Mouse (Mus musculus) limb, embryonic 12.5 days (tissue): ENCODE measurements around the gene Prr12. TPM values are rescaled to one million over a fixed set of nuclear protein-coding genes. Genes with fewer than 3 reads are reported as not detected.

ENCODE experiments used
- ATAC-seq: fragments of 200-750 bp; cut with Nextera tagmentation; 2 replicates; pipeline ENCODE4 v1.8.0; 2017; ENCODE audit warnings: low read depth, moderate TSS enrichment; ENCODE audit not compliant: insufficient number of reproducible peaks, insufficient read depth, low FRiP score, low TSS enrichment
- H3K27ac ChIP-seq: fragments of 300-500 bp; sonication (generic); 2 replicates; pipeline ENCODE4 v1.5.1; 2016; ENCODE audit warnings: mild to moderate bottlenecking, moderate library complexity
- H3K27me3 ChIP-seq: fragments of 300-500 bp; sonication (generic); 2 replicates; pipeline ENCODE4 v1.6.1; 2016; ENCODE audit warnings: mild to moderate bottlenecking, moderate library complexity
- H3K36me3 ChIP-seq: fragments of 300-500 bp; sonication (generic); 2 replicates; pipeline ENCODE4 v1.6.1; 2016; ENCODE audit warnings: mild to moderate bottlenecking, moderate library complexity
- H3K4me1 ChIP-seq: fragments of 300-500 bp; sonication (generic); replicated peaks from 2 replicates; pipeline ENCODE4 v1.6.1; 2016
- H3K4me2 ChIP-seq: fragments of 300-500 bp; sonication (generic); 2 replicates; pipeline ENCODE4 v1.6.1; 2016; ENCODE audit warnings: mild to moderate bottlenecking, moderate library complexity
- H3K4me3 ChIP-seq: fragments of 300-500 bp; sonication (generic); replicated peaks from 2 replicates; pipeline ENCODE4 v1.5.1; 2016; ENCODE audit warnings: mild to moderate bottlenecking
- H3K9ac ChIP-seq: fragments of 300-500 bp; sonication (generic); replicated peaks from 2 replicates; pipeline ENCODE4 v1.6.1; 2016; ENCODE audit warnings: mild to moderate bottlenecking, moderate library complexity
- H3K9me3 ChIP-seq: fragments of 300-500 bp; sonication (generic); 2 replicates; pipeline ENCODE4 v1.6.1; 2016; ENCODE audit warnings: mild to moderate bottlenecking, moderate library complexity
- WGBS: fragments of 180-500 bp; shearing (Covaris S2); methylation state at CpG from one replicate; pipeline ENCODE4 v1.1.7; 2016; 5-methylcytosine and 5-hydroxymethylcytosine counted together
- polyA plus RNA-seq: library from polyadenylated mRNA; unstranded; fragments of >200 nt; fragmentation: Nextera tagmentation; extraction: Ambion mirVana; gene quantifications from 2 replicates; pipeline ENCODE4 v1.2.1, GENCODE M21; 2016

Gene Prr12
- polyA plus RNA-seq, 1 experiment from 2014 or later, result 15.0 TPM

DNA sequence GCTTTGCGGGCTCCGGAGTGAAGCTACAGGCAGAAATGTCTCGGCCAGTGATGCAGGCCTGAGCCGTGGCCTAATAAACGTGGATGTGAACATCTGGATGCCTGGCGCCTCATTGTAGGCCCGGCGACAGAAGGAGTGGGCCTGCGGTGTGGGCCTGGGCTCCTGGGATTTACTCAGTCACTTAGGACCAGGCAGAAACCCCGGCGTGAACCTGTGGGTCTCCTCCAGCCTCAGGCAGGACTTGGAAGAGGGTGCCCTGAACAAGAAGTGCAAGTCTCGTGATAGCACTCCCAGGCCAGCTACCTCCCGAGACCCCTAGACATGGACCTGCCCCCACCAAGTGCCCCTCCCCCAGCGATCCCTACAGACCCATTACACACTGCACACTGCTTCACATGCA is 24.6 kb upstream of the Prr12 start:
- Histone ChIP-seq H3K27ac (no peak overlapping the region), H3K4me1 (peaks cover 4% of the 10 kb centered on the region; the same call in 1 of the 2 replicates), H3K4me3 (no peak overlapping the region), H3K9me3 (no peaks in the 10 kb centered on the region), H3K4me2 (no peak overlapping the region), H3K36me3 (peaks cover 58% of the 10 kb centered on the region), H3K27me3 (no peaks in the 10 kb centered on the region), H3K9ac (no peak overlapping the region)
- no peak for ATAC-seq
- WGBS, result 79% methylated on average over 14 of the region's 14 CpGs

DNA sequence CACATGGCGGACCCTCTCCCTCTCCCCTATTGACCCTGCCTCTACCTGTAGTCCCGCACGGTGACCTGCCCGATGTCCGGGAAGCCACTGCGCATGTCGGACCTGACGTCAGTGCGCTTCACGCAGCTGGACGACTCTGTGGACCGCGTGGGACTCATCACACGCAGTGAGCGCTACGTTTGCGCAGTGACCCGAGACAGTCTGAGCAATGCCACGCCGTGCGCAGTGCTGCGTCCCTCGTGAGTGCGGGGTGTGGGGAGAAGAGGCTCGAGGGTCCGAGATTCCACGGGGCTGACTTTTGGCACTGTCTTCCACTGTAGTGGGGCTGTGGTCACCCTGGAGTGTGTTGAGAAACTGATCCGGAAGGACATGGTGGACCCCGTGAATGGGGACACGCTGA is 23.8 kb upstream of the Prr12 start:
- Histone ChIP-seq H3K4me3 (no peak overlapping the region), H3K27me3 (no peaks in the 10 kb centered on the region), H3K4me1 (peaks cover 4% of the 10 kb centered on the region; the same call in 1 of the 2 replicates), H3K36me3 (peaks cover 56% of the 10 kb centered on the region), H3K9me3 (no peaks in the 10 kb centered on the region), H3K27ac (no peak overlapping the region), H3K9ac (no peak overlapping the region), H3K4me2 (no peak overlapping the region)
- no peak; the same call in 1 of the 2 replicates for ATAC-seq
- WGBS, result 89% methylated on average over 30 of the region's 30 CpGs

DNA sequence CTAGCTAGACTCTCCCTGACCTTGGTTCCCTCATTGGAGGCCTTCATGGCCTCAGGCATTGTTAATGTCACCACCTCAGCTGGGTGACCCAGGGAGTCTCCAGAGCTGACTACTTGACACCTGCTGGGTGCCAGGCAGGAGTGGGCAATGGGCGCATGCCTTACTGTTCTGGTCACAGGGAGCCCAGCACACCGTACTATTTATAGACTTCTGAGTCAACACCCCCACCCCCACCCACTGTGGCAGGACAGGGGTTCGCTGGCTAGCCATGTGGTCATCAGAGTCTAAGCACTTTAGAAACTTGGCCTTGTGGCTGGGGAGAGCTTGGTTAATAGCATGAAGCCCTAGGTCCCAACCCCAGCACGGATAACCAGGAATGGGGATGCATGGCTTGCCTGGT is 22.7 kb upstream of the Prr12 start:
- no peaks in the 10 kb centered on the region for H3K27me3 ChIP-seq
- H3K36me3 ChIP-seq, result peaks cover 51% of the 10 kb centered on the region
- no peak overlapping the region for H3K9ac ChIP-seq
- no peak overlapping the region for H3K4me3 ChIP-seq
- no peak overlapping the region for H3K4me2 ChIP-seq
- 86% methylated on average over 4 of the region's 4 CpGs for WGBS
- no peaks in the 10 kb centered on the region for H3K9me3 ChIP-seq
- ATAC-seq, result no peak
- peaks cover 4% of the 10 kb centered on the region; the same call in 1 of the 2 replicates for H3K4me1 ChIP-seq
- no peak overlapping the region for H3K27ac ChIP-seq

DNA sequence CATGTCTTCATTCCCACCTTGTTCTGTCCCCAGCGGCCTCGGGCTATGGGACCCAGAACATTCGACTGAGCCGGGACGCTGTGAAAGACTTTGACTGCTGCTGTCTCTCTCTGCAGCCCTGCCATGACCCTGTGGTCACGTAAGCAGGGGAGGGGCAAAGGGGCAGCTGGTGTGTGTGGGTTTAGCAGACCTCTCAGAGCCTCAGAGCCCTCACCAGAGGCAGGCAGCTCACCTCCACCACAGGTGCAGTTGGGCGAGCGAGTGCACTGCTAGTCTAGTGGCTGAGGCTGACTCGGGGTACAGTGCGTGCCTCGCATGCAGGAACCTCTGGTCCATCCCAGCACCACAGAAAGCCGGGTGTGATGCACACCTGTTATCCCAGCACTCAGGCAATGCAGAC is 21.3 kb upstream of the Prr12 start:
- no peak for ATAC-seq
- no peaks in the 10 kb centered on the region for H3K4me1 ChIP-seq
- WGBS, result 89% methylated on average over 12 of the region's 12 CpGs
- H3K9me3 ChIP-seq, result no peaks in the 10 kb centered on the region
- H3K4me2 ChIP-seq, result no peak overlapping the region
- H3K9ac ChIP-seq, result no peak overlapping the region
- H3K4me3 ChIP-seq, result no peak overlapping the region
- H3K27ac ChIP-seq, result no peak overlapping the region
- no peaks in the 10 kb centered on the region for H3K27me3 ChIP-seq
- H3K36me3 ChIP-seq, result peaks cover 51% of the 10 kb centered on the region

DNA sequence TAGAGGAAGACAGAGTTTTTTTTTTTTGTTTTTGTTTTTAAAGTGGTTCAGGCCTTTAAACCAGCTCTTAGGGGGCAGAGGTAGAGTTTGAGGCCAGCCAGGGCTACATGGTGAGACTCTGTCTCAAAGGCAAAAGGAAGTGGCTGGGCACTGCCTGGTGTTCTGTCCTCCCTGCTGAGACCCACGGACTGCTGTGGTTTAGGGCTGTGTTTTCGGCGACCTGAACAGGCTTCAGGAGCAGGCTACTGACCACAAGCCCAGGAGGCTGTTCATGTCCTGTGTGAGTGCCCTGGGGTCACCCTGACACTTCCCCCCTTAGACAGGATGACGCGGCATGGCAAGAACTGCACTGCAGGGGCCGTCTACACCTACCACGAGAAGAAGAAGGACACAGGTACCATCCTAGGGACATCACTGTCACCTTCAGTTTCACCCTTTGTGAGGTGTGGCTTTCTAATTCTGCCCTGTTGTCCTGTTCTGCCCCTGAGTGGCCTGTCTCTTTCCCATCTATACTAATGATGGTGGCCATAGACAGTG is 20.6 kb upstream of the Prr12 start:
- H3K4me2 ChIP-seq, result no peak overlapping the region
- H3K27me3 ChIP-seq, result no peaks in the 10 kb centered on the region
- H3K9ac ChIP-seq, result no peak overlapping the region
- H3K36me3 ChIP-seq, result peaks cover 51% of the 10 kb centered on the region
- no peak for ATAC-seq
- no peaks in the 10 kb centered on the region for H3K9me3 ChIP-seq
- no peak overlapping the region for H3K4me3 ChIP-seq
- H3K27ac ChIP-seq, result no peak overlapping the region
- no peaks in the 10 kb centered on the region for H3K4me1 ChIP-seq
- 77% methylated on average over 7 of the region's 7 CpGs for WGBS

DNA sequence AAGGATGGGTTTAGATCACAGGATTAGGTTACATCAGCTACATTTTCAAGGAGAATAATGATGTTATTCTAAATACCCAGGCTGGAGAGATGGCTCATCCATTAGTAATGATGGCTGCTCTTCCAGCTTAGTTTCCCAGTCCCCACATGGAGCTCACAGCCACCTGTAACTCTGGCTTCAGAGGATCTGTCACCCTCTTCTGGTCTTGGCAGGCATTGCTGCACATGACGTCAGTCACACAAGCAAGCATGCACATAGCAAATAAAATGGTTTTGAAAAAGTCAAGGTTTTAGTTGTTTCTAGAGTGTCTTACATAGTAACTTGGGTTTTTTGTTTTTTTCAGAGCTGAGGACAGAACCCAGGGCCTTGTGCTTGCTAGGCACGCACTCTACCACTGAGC is 19.5 kb upstream of the Prr12 start:
- Histone ChIP-seq H3K27ac (no peak overlapping the region), H3K9ac (no peak overlapping the region), H3K27me3 (no peaks in the 10 kb centered on the region), H3K4me2 (no peak overlapping the region), H3K4me3 (no peak overlapping the region), H3K9me3 (no peaks in the 10 kb centered on the region), H3K36me3 (peaks cover 47% of the 10 kb centered on the region), H3K4me1 (no peaks in the 10 kb centered on the region)
- WGBS, result 86% methylated on average over 2 of the region's 2 CpGs
- ATAC-seq, result no peak

DNA sequence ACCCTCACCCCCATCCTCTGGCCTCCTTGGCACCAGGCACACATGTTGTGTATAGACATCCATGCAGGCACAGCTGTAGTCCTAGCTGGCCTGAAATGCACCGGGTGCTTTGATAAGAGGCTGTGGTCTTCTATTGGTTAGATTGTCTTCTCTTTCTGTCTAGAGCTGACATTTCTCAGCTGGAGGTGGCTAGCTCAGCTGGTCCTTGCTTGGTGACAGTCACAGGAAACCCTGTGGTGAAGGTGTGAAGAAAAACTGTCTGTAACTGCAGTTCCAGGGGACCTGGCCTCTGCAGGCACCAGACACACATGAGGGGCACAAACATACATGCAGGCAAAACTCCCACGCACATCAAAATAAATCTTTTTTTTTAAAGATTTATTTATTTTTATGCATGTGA is 17.0 kb upstream of the Prr12 start:
- H3K9ac ChIP-seq, result no peak overlapping the region
- no peak overlapping the region for H3K4me2 ChIP-seq
- H3K27ac ChIP-seq, result no peak overlapping the region
- H3K9me3 ChIP-seq, result no peaks in the 10 kb centered on the region
- H3K4me1 ChIP-seq, result no peaks in the 10 kb centered on the region
- peaks cover 21% of the 10 kb centered on the region for H3K36me3 ChIP-seq
- no peaks in the 10 kb centered on the region for H3K27me3 ChIP-seq
- H3K4me3 ChIP-seq, result no peak overlapping the region
- WGBS, result 94% methylated on average over 2 of the region's 2 CpGs
- ATAC-seq, result no peak

DNA sequence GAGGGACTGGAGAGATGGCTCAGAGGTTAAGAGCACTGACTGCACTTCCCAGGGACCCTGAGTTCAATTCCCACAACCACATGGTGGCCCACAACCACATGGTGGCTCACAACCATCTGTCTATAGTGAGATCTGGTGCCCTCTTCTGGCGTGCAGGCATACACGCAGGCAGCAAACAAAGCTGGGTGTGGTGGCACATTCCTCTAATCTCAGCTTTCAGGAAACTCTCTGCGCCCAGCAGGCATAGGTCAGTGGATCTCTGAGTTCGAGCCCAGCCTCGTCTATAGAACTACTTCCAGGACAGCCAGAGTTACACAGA is 15.3 kb upstream of the Prr12 start:
- Histone ChIP-seq H3K36me3 (peaks cover 6% of the 10 kb centered on the region; the same call in 1 of the 2 replicates), H3K27ac (no peak overlapping the region), H3K27me3 (no peaks in the 10 kb centered on the region), H3K4me2 (no peak overlapping the region), H3K9ac (no peak overlapping the region), H3K9me3 (no peaks in the 10 kb centered on the region), H3K4me3 (no peak overlapping the region), H3K4me1 (peaks cover 7% of the 10 kb centered on the region; the same call in 1 of the 2 replicates)
- WGBS, result 33% methylated on average over 5 of the region's 5 CpGs
- ATAC-seq, result no peak

DNA sequence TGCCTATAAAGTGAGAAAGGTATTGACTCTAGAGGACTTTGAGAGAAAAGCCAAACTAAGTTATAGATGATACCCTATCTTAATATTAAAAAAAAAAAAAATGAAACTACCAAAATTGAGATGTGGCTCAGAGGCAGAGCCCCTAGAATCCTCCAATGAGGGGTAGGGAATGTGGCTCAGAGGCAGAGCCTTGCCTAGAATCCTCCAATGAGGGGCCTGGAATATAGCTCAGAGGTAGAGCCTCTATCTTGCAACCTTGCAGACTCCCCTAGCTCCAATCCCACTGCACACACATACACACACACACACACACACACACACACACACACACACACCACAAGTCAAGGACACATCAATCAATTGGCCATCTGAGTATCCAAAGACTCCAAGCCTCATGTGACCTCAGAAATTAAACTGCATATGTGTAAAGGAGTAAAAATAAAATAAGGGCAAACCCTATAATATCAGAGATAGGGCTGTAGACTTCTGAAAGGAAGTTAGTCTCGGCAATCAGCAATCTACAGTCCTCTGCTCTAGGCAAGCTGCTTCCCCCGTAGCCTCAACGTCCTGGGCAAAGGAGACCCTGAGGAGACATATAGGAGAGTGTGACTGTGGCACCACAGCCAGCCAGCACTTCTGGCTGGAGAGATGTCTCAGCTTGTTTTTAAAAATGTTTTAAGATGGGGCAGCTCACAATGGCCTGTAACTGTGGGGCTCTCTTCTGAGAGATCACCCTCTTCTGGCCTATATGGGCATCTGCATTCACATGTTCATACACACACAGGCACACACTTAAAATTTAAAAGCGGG is 14.7 kb upstream of the Prr12 start:
- no peak for ATAC-seq
- 83% methylated on average over 4 of the region's 4 CpGs for WGBS
- Histone ChIP-seq H3K36me3 (peaks cover 6% of the 10 kb centered on the region; the same call in 1 of the 2 replicates), H3K9me3 (no peaks in the 10 kb centered on the region), H3K4me2 (no peak overlapping the region), H3K9ac (no peak overlapping the region), H3K4me3 (no peak overlapping the region), H3K27me3 (no peaks in the 10 kb centered on the region), H3K4me1 (peaks cover 7% of the 10 kb centered on the region; the same call in 1 of the 2 replicates), H3K27ac (no peak overlapping the region)

DNA sequence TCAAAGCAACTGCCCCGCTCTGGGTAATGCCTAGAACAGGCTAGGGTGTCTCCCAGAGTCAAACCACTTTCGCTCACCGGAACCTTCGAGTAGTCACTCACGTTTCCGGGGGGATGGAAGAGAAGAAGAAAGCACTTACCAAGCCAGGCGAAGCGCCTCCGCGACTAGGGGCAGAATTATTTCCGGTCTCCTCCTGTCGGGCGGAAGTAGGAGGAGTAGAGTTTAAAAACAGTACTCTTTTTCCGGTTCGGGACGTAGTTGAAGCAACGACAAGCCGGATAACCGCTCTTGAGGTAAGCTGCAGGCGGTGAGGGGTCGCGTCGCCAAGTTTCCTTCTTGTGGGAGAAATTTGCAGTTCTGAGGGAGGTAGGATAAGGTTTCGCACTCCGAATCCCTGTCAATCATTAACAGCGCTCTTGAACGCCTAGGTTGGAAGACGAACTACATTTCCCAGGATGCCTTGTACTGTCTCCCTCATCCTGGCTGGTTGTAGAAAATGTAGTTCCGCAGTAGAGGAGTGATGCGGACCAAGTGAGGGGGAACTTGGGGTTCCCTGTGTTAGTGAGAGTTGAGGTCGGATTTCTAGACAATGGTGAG is 9.7 kb upstream of the Prr12 start, which contains the start of the genes Nosip and Prrg2:
TSS of gene Nosip (plus strand) at position 191 of the 597 bp plus-strand sequence.
TSS of gene Prrg2 (minus strand) at position 439 of the 597 bp plus-strand sequence.
- Histone ChIP-seq H3K4me1 (peaks cover 30% of the 10 kb centered on the region), H3K4me2 (peak within 1 kb of the TSS; percentile 69), H3K4me3 (peak within 1 kb of the TSS; percentile 62), H3K36me3 (0 out of 2 replicates have a peak, but pooled peaks cover 7% of the 10 kb centered on the region), H3K27ac (peak within 1 kb of the TSS; percentile 89), H3K27me3 (no peaks in the 10 kb centered on the region), H3K9me3 (no peaks in the 10 kb centered on the region), H3K9ac (peak within 1 kb of the TSS; percentile 64)
- ATAC-seq, result peak; percentile 86
- WGBS, result under 1% methylated on average over 31 of the region's 31 CpGs

DNA sequence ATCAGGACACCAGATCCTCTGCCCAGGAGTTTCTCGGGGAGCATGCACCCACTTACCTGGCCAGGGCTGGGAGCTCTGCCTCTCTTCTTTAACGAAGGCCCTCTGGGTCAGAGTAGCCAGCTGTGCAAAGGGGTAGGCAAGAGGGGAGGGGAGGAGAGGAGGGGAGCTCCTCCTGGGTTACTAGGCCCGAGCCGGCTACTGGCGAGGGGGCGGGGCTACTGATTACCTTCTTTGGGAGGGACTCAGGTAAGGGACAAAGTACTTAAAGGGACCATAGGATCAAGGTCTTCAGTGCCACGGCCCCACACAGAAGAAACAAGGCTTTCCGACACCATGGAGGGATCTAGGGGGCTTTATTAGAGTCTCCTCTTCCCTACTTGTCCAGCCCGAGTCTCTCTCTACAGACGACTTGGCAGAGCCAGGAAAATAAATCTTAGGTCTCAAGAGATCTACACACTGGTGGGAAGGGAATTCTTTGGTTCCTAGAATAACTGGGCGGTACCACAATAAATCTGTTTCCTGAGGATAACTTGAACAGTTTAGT is 8.9 kb upstream of the Prr12 start:
- H3K27ac ChIP-seq, result peak overlapping the region; percentile 89
- WGBS, result 16% methylated on average over 11 of the region's 11 CpGs

More for the DNA sequence above, 8.9 kb upstream of the Prr12 start:
- 0 out of 2 replicates have a peak, but pooled peaks cover 7% of the 10 kb centered on the region for H3K36me3 ChIP-seq
- peak overlapping the region; percentile 69 for H3K4me2 ChIP-seq
- H3K4me1 ChIP-seq, result peaks cover 30% of the 10 kb centered on the region
- H3K9me3 ChIP-seq, result no peaks in the 10 kb centered on the region
- peak overlapping the region; percentile 62 for H3K4me3 ChIP-seq
- peak overlapping the region; percentile 64; the same call in 1 of the 2 replicates for H3K9ac ChIP-seq
- ATAC-seq, result no peak
- no peaks in the 10 kb centered on the region for H3K27me3 ChIP-seq
